Mouse (Mus musculus) embryonic facial prominence, embryonic 12.5 days (tissue): Measurements from ENCODE around the gene Cfhr2. TPM values are rescaled to one million over a fixed set of nuclear protein-coding genes. Genes with fewer than 3 reads are reported as not detected.
"Not testable (repeated sequence)": the region's sequence is repeated elsewhere in the genome, so short reads cannot be mapped to it uniquely, and the experiment has no call there.

Experiments
- ATAC-seq: fragments of 200-750 bp; cut with Nextera tagmentation; 2 replicates; pipeline ENCODE4 v1.8.0; 2017; ENCODE audit not compliant: insufficient number of reproducible peaks, insufficient read depth, low FRiP score, low TSS enrichment
- H3K27ac ChIP-seq: fragments of 300-500 bp; sonication (generic); 2 replicates; pipeline ENCODE4 v1.5.1; 2016; ENCODE audit warnings: mild to moderate bottlenecking
- H3K27me3 ChIP-seq: fragments of 300-500 bp; sonication (generic); 2 replicates; pipeline ENCODE4 v1.6.1; 2016; ENCODE audit warnings: mild to moderate bottlenecking, moderate library complexity
- H3K36me3 ChIP-seq: fragments of 300-500 bp; sonication (generic); 2 replicates; pipeline ENCODE4 v1.6.1; 2016; ENCODE audit warnings: mild to moderate bottlenecking
- H3K4me1 ChIP-seq: fragments of 300-500 bp; sonication (generic); 2 replicates; pipeline ENCODE4 v1.6.1; 2016
- H3K4me2 ChIP-seq: fragments of 300-500 bp; sonication (generic); replicated peaks from 2 replicates; pipeline ENCODE4 v1.6.1; 2016; ENCODE audit warnings: mild to moderate bottlenecking, moderate library complexity
- H3K4me3 ChIP-seq: fragments of 300-500 bp; sonication (generic); 2 replicates; pipeline ENCODE4 v1.5.1; 2016; ENCODE audit warnings: mild to moderate bottlenecking
- H3K9ac ChIP-seq: fragments of 300-500 bp; sonication (generic); 2 replicates; pipeline ENCODE4 v1.6.1; 2016; ENCODE audit warnings: mild to moderate bottlenecking, moderate library complexity
- H3K9me3 ChIP-seq: fragments of 300-500 bp; sonication (generic); 2 replicates; pipeline ENCODE4 v1.6.1; 2016; ENCODE audit warnings: mild to moderate bottlenecking, moderate library complexity
- WGBS: fragments of 180-500 bp; shearing (Covaris S2); methylation state at CpG from one replicate; pipeline ENCODE4 v1.1.7; 2016; 5-methylcytosine and 5-hydroxymethylcytosine counted together
- polyA plus RNA-seq: library from polyadenylated mRNA; unstranded; fragments of >200 nt; fragmentation: Nextera tagmentation; extraction: Ambion mirVana; gene quantifications from 2 replicates; pipeline ENCODE4 v1.2.1, GENCODE M21; 2016

The Cfhr2 gene
- not detected in 2 replicates for polyA plus RNA-seq

DNA sequence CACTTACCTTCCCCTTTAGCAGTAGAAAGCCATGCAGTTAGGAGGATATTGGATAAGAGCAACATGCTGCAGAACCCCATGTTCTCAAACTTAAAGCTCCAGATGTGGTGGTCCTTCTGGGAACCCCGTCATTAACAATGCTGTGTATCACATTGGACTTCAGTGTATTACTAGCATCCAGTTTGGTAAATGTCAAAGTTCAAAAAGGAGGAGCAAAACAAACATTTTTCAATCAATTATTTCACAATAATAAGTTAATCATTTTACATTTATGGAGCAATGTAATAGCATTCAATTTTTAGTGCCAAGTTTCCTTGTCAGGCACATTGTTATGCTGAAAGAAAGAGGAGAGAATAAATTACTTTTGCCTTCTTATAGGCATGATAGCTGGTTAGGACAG lies at the start of gene Cfhr2:
Gene Cfhr2, minus strand, starts transcription at position 155 of the 400 bp plus-strand sequence.
- Histone ChIP-seq H3K9me3 (no peaks in the 10 kb centered on the region), H3K27me3 (no peaks in the 10 kb centered on the region)

DNA sequence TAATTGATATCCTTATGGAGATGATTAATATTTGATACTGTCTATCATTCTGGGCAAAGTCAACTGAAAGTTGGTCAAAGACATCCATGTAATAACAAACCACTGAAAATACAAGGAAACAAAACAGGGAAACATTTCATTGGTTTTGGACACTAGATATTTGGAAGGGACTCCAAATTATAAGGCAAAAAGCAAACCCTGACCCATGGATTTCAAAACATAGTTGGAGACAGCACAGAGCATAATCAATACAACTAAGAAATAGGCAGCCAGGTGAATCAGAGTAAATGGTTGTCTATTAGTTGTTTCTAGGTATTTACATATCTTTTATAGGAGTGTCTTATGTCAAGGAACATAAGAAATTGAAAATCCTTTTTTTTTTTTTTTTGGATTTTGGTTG lies 5.2 kb upstream of the Cfhr2 start:
- Histone ChIP-seq H3K4me2 (no peak overlapping the region), H3K36me3 (no peaks in the 10 kb centered on the region), H3K27ac (no peak overlapping the region), H3K9me3 (no peaks in the 10 kb centered on the region), H3K4me3 (no peak overlapping the region), H3K4me1 (no peaks in the 10 kb centered on the region), H3K9ac (no peak overlapping the region), H3K27me3 (no peaks in the 10 kb centered on the region)
- ATAC-seq: no peak

More for the DNA sequence above, at the start of gene Cfhr2:
- Histone ChIP-seq H3K27ac (no peak within 1 kb of the TSS), H3K4me3 (no peak within 1 kb of the TSS), H3K4me1 (no peaks in the 10 kb centered on the region), H3K36me3 (no peaks in the 10 kb centered on the region), H3K9ac (no peak within 1 kb of the TSS), H3K4me2 (no peak within 1 kb of the TSS)
- 74% methylated on average over 1 of the region's 1 CpGs for WGBS
- no peak for ATAC-seq

DNA sequence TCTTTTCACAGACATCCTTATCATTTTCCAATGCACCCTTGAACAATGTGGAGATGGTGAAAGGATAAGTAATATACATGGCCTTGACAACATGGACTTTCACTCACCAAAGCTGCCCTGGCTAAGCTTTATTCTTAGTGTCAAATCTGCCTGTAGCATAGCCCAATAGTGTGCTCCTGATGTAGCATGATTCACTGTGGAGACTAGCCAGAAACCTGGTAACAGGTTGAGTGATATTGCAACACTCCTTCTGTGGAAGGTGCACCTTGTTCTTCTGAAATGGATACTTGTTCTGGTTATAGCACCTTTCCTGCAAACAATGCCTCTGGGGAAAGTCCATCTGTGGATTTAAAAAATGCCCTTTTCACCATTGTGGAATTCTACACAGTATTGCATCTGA lies 1.7 kb upstream of the Cfhr2 start:
- no peaks in the 10 kb centered on the region for H3K4me1 ChIP-seq
- no peak overlapping the region for H3K9ac ChIP-seq
- no peak overlapping the region for H3K4me2 ChIP-seq
- H3K4me3 ChIP-seq: no peak overlapping the region
- H3K27ac ChIP-seq: no peak overlapping the region
- H3K36me3 ChIP-seq: no peaks in the 10 kb centered on the region
- no peaks in the 10 kb centered on the region for H3K27me3 ChIP-seq
- ATAC-seq: no peak
- H3K9me3 ChIP-seq: no peaks in the 10 kb centered on the region

DNA sequence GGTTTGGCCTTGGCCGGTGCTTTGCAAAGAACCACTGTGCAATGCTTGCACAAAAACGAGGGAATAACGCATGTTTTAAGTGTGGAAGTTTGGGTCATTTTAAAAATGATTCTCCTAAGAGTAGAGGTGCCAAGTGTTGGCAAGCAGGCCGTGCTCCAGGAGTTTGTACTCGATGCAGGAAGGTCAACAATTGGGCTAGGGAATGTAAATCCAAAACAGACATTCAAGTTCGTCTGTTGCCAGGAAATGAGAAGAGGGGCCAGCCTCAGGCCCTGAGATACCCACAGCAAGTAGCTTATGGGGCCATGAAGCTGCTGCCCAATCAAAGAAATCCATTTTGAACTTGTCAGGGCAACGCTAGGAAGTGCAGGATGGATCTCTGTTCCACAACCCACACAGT lies 18.8 kb downstream of the Cfhr2 start:
- Histone ChIP-seq H3K27me3 (no peaks in the 10 kb centered on the region), H3K27ac (no peak overlapping the region), H3K4me1 (no peaks in the 10 kb centered on the region), H3K4me3 (no peak overlapping the region), H3K9ac (no peak overlapping the region), H3K9me3 (no peaks in the 10 kb centered on the region), H3K36me3 (no peaks in the 10 kb centered on the region), H3K4me2 (no peak overlapping the region)
- ATAC-seq: no peak
- WGBS: 68% methylated on average over 7 of the region's 7 CpGs

DNA sequence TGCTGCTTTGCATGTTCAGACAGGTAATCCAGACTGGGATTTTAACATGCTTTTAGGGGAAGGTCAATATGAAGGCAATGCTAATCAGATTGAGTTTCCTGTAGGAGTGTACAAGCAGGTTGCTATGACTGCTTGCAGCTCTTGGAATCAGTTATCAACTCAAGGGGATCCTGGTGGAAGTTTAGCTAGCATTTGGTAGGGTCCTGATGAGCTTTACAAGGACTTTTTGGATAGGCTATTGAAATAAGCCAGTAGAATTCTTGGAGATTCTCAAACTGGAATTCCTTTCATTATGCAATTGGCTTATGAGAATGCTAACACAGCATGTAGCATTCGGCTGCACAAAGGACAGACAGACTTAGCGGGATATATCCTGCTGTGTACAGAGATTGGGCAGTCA lies 19.2 kb downstream of the Cfhr2 start:
- Histone ChIP-seq H3K4me1 (no peaks in the 10 kb centered on the region), H3K36me3 (no peaks in the 10 kb centered on the region), H3K9ac (no peak overlapping the region), H3K27ac (no peak overlapping the region), H3K27me3 (no peaks in the 10 kb centered on the region), H3K9me3 (no peaks in the 10 kb centered on the region), H3K4me2 (no peak overlapping the region), H3K4me3 (no peak overlapping the region)
- ATAC-seq: no peak
- WGBS: 93% methylated on average over 2 of the region's 2 CpGs

DNA sequence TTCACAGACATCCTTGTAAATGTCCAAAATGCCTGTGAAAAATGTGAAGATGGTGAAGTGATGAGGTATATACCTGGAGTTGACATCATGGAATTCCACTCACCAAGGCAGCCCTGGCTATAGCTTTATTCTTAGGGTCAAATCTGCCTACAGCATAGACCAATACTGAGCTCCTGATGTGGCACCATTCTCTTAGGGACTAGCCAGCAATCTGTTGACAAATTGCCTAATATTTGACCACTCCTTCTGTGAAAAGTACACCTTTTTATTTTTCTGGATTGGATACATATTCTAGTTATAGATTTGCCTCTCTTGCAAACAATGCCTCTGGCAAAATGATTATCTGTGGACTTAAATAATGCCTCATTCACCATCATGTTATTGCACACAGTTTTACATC lies 49.9 kb downstream of the Cfhr2 start:
- Histone ChIP-seq H3K4me3 (no peak overlapping the region), H3K36me3 (no peaks in the 10 kb centered on the region), H3K27ac (no peak overlapping the region), H3K4me1 (no peaks in the 10 kb centered on the region), H3K4me2 (no peak overlapping the region), H3K9me3 (no peaks in the 10 kb centered on the region), H3K27me3 (no peaks in the 10 kb centered on the region), H3K9ac (no peak overlapping the region)
- ATAC-seq: no peak

DNA sequence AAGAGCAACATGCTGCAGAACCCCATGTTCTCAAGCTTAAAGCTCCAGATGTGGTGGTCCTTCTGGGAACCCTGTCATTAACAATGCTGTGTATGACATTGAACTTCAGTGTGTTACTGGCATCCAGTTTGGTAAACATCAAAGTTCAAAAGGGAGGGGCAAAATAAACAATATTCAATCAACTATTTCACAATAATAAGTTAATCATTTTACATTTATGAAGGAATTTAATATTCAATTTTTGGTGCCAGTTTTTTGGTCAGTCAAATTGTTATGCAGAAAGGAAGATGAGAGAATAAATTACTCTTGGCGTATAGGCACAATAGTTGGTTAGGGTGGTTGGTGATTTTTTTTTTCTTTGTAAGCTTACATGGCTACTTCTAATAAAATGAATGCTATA lies 77.4 kb downstream of the Cfhr2 start, which contains the start of gene Gm4788:
Gene Gm4788, minus strand, starts transcription at position 101 of the 400 bp plus-strand sequence.
- ATAC-seq: no peak
- no peaks in the 10 kb centered on the region for H3K9me3 ChIP-seq
- H3K36me3 ChIP-seq: no peaks in the 10 kb centered on the region
- no peak within 1 kb of the TSS for H3K27ac ChIP-seq
- H3K9ac ChIP-seq: no peak within 1 kb of the TSS
- H3K27me3 ChIP-seq: no peaks in the 10 kb centered on the region
- H3K4me2 ChIP-seq: no peak within 1 kb of the TSS
- no peaks in the 10 kb centered on the region for H3K4me1 ChIP-seq
- 90% methylated on average over 1 of the region's 1 CpGs for WGBS
- H3K4me3 ChIP-seq: no peak within 1 kb of the TSS

DNA sequence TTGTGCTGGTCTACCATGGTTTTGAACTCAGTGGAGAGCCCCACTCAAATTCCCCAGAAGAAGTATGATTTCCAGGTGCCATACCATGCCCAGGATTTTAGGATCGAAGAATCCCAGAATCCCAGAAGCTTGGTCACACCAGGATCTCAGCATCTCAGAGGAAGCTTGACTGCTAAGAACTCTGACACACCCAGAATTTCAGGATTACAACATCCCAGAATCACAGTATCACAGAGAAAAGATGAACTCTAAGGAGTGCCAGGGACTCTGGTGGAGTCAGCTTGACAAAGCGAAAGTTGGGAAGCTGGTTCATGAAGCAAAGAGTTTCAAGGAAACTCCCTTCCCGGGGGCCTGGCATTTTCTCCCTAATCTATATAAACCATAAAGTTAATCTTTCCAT lies 88.6 kb downstream of the Cfhr2 start:
- not testable (repeated sequence) for H3K9ac ChIP-seq, H3K4me1 ChIP-seq, ATAC-seq, H3K4me2 ChIP-seq, H3K27ac ChIP-seq, H3K36me3 ChIP-seq, H3K27me3 ChIP-seq, H3K4me3 ChIP-seq, H3K9me3 ChIP-seq
- 91% methylated on average over 3 of the region's 3 CpGs for WGBS

Other genes starting within 250 kb of the Cfhr2 start
- gene Gm4788, start 77.5 kb downstream of the Cfhr2 start, polyA plus RNA-seq: not detected in 2 replicates